Mouse (Mus musculus) heart, adult 2 months (tissue): Measurements from ENCODE around the gene Iqsec1. TPM values are rescaled to one million over a fixed set of nuclear protein-coding genes. Genes with fewer than 3 reads are reported as not detected.
A peak's percentile ranks its signal among the peaks of the same experiment; 100 is the strongest.

Experiments used
- DNase-seq, 2 experiments: peaks; one replicate each; pipeline ENCODE4 v3.0.0; 2021
- H3K27ac ChIP-seq: fragments of 200-600 bp; 2 replicates; pipeline ENCODE4 v1.8.1; 2022
- H3K27me3 ChIP-seq: fragments of 200-500 bp; 2 replicates; pipeline ENCODE4 v1.6.1; 2012; ENCODE audit warnings: mild to moderate bottlenecking, low read length, inconsistent platforms, mixed read lengths; ENCODE audit not compliant: control insufficient read depth, insufficient read depth
- H3K36me3 ChIP-seq: fragments of 200-500 bp; 2 replicates; pipeline ENCODE4 v1.6.1; 2012; ENCODE audit warnings: low read length, inconsistent platforms; ENCODE audit not compliant: control insufficient read depth, insufficient read depth
- H3K4me1 ChIP-seq: fragments of 200-500 bp; 2 replicates; pipeline ENCODE4 v1.6.1; 2011; ENCODE audit warnings: low read length; ENCODE audit not compliant: control insufficient read depth, insufficient read depth
- H3K4me3 ChIP-seq: fragments of 200-600 bp; 2 replicates; pipeline ENCODE4 v1.8.1; 2022
- H3K79me2 ChIP-seq: fragments of 200-500 bp; replicated peaks from 2 replicates; pipeline ENCODE4 v1.6.1; 2012; ENCODE audit warnings: mild to moderate bottlenecking, inconsistent platforms, low read length, moderate library complexity, mixed read lengths; ENCODE audit not compliant: control insufficient read depth, insufficient read depth
- H3K9ac ChIP-seq: fragments of 200-500 bp; 2 replicates; pipeline ENCODE4 v1.6.1; 2012; ENCODE audit warnings: low read depth, mild to moderate bottlenecking, control low read depth, inconsistent platforms, low read length, mixed read lengths
- CTCF ChIP-seq: fragments of 200-600 bp; IDR thresholded peaks from 2 replicates; pipeline ENCODE4 v1.8.1; 2022; ENCODE audit warnings: antibody characterized with exemption, mild to moderate bottlenecking, moderate library complexity
- EP300 ChIP-seq: fragments of 200-500 bp; IDR thresholded peaks from 2 replicates; pipeline ENCODE4 v1.6.1; 2011; ENCODE audit warnings: low read depth, low read length, control low read depth; ENCODE audit not compliant: insufficient read depth
- POLR2A ChIP-seq: fragments of 200-500 bp; IDR thresholded peaks from 2 replicates; pipeline ENCODE4 v1.6.1; 2011; ENCODE audit warnings: mild to moderate bottlenecking, low read depth, low read length, control low read depth; ENCODE audit not compliant: insufficient read depth
- WGBS: fragments of 180-500 bp; shearing (Covaris S2); methylation state at CpG from one replicate; pipeline ENCODE4 v1.1.7; 2018; 5-methylcytosine and 5-hydroxymethylcytosine counted together
- intact Hi-C: fragments of 180-260 bp; cut with DNase I; formaldehyde crosslinking; loops from one replicate; pipeline ENCODE4 v1.15.1; 2025
- polyA plus RNA-seq: library from polyadenylated mRNA; depleted of rRNA; stranded (reverse); fragments of >200 nt; gene quantifications from 2 replicates; pipeline ENCODE4 v1.2.3, GENCODE M21; 2012
- total RNA-seq, 2 experiments: library from RNA; stranded (reverse); gene quantifications; 2 replicates each; pipeline ENCODE4 v1.2.3; 2021

The Iqsec1 gene
- total and polyA plus RNA-seq, 3 experiments = 100 to 147 (median 146) TPM

GRCm38 (mm10) chr6:90755613-90755941, 232.9 kb downstream of the Iqsec1 start:
- H3K4me3 ChIP-seq = no peak overlapping the region
- no peak overlapping the region for H3K27ac ChIP-seq
- H3K36me3 ChIP-seq = no peaks in the 10 kb centered on the region
- no peaks in the 10 kb centered on the region for H3K27me3 ChIP-seq
- no peak for TF ChIP-seq CTCF
- no peak for TF ChIP-seq POLR2A
- TF ChIP-seq EP300 = no peak
- 89% methylated on average over 6 of the region's 6 CpGs for WGBS
- intact Hi-C loops = no loop called here
- no peak for DNase-seq
- H3K79me2 ChIP-seq = no peaks in the 10 kb centered on the region
- H3K9ac ChIP-seq = no peak overlapping the region
- H3K4me1 ChIP-seq = peaks cover 15% of the 10 kb centered on the region

GRCm38 (mm10) chr6:90754927-90755612, 233.4 kb downstream of the Iqsec1 start:
- intact Hi-C loops = no loop called here
- WGBS = 80% methylated on average over 7 of the region's 7 CpGs
- no peak for TF ChIP-seq EP300
- TF ChIP-seq CTCF = no peak
- no peak for TF ChIP-seq POLR2A
- Histone ChIP-seq H3K27me3 (no peaks in the 10 kb centered on the region), H3K9ac (no peak overlapping the region), H3K4me3 (no peak overlapping the region), H3K79me2 (no peaks in the 10 kb centered on the region), H3K27ac (no peak overlapping the region), H3K36me3 (no peaks in the 10 kb centered on the region), H3K4me1 (peaks cover 15% of the 10 kb centered on the region)
- DNase-seq = no peak

- TF ChIP-seq CTCF = no peak
- no peak for TF ChIP-seq EP300
- no peak for TF ChIP-seq POLR2A
- WGBS = 86% methylated on average over 2 of the region's 2 CpGs
- no peak overlapping the region for H3K4me3 ChIP-seq
- intact Hi-C loops = no loop called here
- no peak overlapping the region for H3K9ac ChIP-seq
- no peaks in the 10 kb centered on the region for H3K27me3 ChIP-seq
- H3K36me3 ChIP-seq = no peaks in the 10 kb centered on the region
- H3K27ac ChIP-seq = no peak overlapping the region
- H3K4me1 ChIP-seq = peaks cover 13% of the 10 kb centered on the region
- no peaks in the 10 kb centered on the region for H3K79me2 ChIP-seq
- no peak for DNase-seq
These were observed 234.4 kb downstream of the Iqsec1 start for GRCm38 (mm10) chr6:90754093-90754492.

- no peak overlapping the region for H3K27ac ChIP-seq
- H3K4me3 ChIP-seq = no peak overlapping the region
- TF ChIP-seq EP300 (no peak), CTCF (no peak), POLR2A (no peak)
- H3K27me3 ChIP-seq = no peaks in the 10 kb centered on the region
- H3K36me3 ChIP-seq = no peaks in the 10 kb centered on the region
- intact Hi-C loops = no loop called here
- H3K4me1 ChIP-seq = peaks cover 13% of the 10 kb centered on the region
- no peaks in the 10 kb centered on the region for H3K79me2 ChIP-seq
- no peak for DNase-seq
- no peak overlapping the region for H3K9ac ChIP-seq
These were observed 234.8 kb downstream of the Iqsec1 start for GRCm38 (mm10) chr6:90753656-90754055.

- no peaks in the 10 kb centered on the region for H3K79me2 ChIP-seq
- intact Hi-C loops = no loop called here
- DNase-seq = no peak
- H3K9ac ChIP-seq = no peak overlapping the region
- no peak for TF ChIP-seq EP300
- no peak for TF ChIP-seq CTCF
- TF ChIP-seq POLR2A = no peak
- no peaks in the 10 kb centered on the region for H3K36me3 ChIP-seq
- H3K27ac ChIP-seq = no peak overlapping the region
- no peaks in the 10 kb centered on the region for H3K27me3 ChIP-seq
- peaks cover 5% of the 10 kb centered on the region for H3K4me1 ChIP-seq
- H3K4me3 ChIP-seq = no peak overlapping the region
- WGBS = 71% methylated on average over 3 of the region's 3 CpGs
These were observed 236.9 kb downstream of the Iqsec1 start for GRCm38 (mm10) chr6:90751624-90752023.

- Histone ChIP-seq H3K4me3 (no peak overlapping the region), H3K27ac (no peak overlapping the region), H3K79me2 (no peaks in the 10 kb centered on the region), H3K36me3 (no peaks in the 10 kb centered on the region), H3K9ac (no peak overlapping the region), H3K4me1 (peaks cover 5% of the 10 kb centered on the region), H3K27me3 (no peaks in the 10 kb centered on the region)
- intact Hi-C loops = no loop called here
- TF ChIP-seq POLR2A = no peak
- peak in 1 of 2 experiments; percentile 42 for DNase-seq
- WGBS = 58% methylated on average over 2 of the region's 2 CpGs
These were observed 238.4 kb downstream of the Iqsec1 start for GRCm38 (mm10) chr6:90750091-90750490.
